Mouse (Mus musculus): ENCODE results near the gene Olfr1124. TPM values are rescaled to one million over a fixed set of nuclear protein-coding genes. Genes with fewer than 3 reads are reported as not detected.
"Not testable (repeated sequence)": the region's sequence is repeated elsewhere in the genome, so short reads cannot be mapped to it uniquely, and the experiment has no call there.

The Olfr1124 gene
- polyA plus RNA-seq (2017; shearing (Covaris generic)) = 1 to 10 TPM in 1 of 2 experiments, not detected in 1; 1.8 TPM

DNA sequence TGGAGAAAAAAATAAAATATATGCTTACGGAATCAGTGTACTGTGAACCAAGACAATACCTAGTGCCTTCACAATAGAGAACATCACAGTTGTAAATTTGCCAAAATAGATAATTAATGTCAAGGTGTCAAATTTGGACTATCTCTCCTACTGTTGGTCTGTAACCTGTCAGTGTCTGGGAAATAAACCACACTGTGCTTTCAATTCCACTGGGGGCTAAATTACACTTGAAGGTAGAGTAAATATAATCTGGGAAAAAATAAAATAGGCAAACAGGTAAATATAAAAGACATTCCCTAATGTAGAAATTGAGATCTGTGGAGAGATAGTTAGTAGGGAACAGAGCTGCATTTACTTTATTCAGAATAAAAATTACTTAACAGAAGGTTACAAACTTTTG is at the start of gene Olfr1124:
TSS of gene Olfr1124 (plus strand) at position 301 of the 400 bp plus-strand sequence.
- ATAC-seq = no peak

DNA sequence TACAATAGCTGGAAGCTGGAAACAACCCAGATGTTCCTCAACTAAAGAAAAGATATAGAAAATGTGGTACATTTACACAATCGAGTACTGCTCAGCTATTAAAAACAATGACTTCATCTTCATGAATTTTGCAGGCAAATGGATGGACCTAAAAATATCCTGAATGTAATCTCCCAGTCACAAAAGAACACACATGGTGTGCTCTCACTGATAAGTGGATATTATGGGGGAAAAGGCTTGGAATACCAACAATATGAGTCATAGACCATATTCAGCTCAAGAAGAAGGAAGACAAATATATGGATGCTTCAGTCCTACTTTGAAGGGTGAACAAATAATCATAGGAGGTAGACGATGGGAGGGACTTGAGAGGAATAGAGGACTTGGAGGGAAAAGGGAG is 46.1 kb upstream of the Olfr1124 start:
- ATAC-seq = no peak

DNA sequence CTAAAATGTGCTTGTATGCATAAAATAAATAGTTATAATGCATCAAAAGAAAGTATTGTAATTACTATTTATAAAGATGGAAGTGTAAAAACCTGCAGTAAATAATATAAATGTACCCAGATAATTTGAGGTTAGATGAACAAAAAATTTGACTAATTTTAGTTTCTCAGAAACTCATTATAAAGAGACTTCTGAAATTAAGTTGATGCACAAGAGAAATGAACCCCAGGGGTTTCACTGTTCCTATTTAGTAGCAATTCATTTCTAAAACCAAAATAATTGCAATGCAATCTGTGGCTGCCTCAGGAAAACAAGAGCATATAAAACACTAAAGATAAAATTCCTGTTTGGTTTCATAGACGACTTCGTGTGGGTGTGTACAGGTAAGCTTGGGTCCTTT is 44.5 kb upstream of the Olfr1124 start, which contains the start of gene Olfr1122:
TSS of gene Olfr1122 (plus strand) at position 301 of the 400 bp plus-strand sequence.
- no peak for ATAC-seq

DNA sequence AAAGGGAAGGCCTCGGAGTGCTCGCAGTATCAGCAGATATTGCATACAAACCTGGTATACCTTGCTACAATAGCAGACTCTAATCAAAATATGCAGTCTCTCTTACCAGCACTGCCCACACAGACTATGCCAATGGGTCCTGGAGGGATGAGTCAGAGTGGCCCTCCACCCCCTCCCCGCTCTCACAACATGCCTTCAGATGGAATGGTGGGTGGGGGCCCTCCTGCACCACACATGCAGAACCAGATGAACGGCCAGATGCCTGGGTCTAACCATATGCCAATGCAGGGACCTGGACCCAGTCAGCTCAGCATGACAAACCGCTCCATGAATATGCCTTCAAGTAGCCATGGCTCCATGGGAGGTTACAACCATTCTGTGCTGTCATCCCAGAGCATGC is 36.5 kb upstream of the Olfr1124 start:
- peak; percentile 46 for ATAC-seq

DNA sequence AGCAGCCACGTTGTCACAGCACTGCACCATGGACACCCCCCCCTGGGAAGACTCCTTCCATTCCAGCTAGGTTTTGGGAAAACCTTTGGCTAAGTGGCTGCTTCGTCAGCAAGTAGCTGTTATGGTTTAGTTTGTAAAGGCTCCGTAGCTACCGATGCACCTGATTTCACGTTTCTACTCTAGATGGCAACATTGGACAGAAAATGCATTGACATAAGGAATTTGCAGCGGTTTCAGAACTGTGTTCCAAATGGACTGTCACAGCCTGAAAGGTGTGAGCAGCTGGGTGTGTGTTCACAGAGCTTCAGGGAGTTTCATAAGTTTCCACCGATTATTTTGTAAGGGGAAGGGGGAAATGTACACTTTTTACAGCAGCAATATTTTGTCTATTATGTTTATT is 35.4 kb upstream of the Olfr1124 start:
- not testable (repeated sequence) for ATAC-seq

DNA sequence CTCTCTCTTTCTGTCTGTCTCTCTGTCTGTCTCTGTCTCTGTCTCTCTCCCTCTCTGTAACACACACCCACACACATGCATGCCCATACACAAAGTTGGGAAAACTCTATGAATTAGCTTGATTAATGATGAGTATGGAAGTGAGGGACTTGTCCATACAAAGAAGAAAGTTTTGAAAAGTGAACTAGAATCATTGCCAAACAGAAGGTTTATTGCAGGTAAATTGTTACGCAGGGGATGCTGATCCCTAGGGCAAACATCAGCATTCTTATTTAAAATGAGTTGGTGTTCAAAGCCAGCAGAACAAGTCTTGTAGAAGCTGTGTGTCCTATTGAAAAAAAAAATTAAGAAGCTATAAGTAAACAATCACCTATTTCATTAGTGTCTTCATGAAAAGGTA is 13.7 kb upstream of the Olfr1124 start, which contains the start of gene Olfr1123:
TSS of gene Olfr1123 (plus strand) at position 301 of the 400 bp plus-strand sequence.
- no peak for ATAC-seq

DNA sequence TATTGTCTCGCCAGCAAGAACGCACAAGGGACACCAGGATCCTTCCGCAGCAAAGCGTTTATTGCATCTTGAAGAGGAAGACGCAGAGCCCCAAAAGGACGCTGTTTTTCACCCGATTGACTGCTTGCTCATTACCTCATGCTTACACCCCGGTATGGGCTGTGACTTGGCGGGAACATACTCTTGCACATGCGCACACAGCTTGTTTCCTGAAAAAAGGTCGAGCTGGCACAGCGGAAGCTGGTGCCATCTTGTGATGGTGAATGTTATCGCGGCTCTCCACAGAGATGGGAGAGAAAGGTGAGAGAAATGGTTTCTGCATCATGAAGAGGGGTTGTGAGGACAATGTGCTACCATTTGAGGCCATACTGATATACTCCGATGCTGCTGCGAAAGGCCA is 7.7 kb downstream of the Olfr1124 start:
- ATAC-seq = no peak

DNA sequence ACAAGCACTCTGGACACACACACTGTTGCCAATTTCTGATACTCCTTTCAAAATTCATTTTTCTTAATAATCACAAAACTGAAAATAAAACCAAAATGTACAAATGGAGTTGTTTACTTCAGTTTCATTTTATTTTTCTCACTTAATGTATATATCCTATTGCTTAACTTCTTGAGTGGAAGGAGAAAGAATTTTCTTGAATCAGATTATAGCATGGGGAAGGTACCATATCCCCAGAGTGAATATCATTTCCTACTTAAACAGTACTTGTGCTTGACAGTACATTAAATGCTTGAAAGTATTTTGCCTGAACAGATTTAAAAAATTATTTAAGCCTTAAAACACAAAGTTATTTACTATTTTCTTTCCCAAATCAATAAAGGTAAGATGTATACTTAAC is 23.6 kb downstream of the Olfr1124 start, which contains the start of gene Olfr1126:
TSS of gene Olfr1126 (plus strand) at position 301 of the 400 bp plus-strand sequence.
- ATAC-seq = no peak

DNA sequence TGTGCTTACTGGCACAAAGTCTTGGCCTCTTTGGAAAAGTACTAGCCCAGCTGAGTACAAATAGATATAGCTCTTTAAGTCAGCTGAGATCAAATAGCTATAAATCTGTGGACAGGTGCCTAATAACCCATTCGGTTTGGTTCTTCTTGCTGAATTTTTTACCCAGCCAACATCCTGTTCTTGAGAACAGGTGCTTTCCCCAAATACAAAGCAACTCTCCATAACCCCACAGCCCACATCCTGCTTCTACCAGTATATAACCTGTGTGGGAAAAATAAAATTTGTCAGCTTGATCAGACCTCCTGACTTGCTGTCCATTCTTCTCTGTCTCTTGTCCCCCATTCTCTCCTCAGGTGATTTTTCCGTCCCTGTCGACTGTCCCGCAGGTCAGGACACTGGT is 31.7 kb downstream of the Olfr1124 start:
- peak; percentile 28 for ATAC-seq

DNA sequence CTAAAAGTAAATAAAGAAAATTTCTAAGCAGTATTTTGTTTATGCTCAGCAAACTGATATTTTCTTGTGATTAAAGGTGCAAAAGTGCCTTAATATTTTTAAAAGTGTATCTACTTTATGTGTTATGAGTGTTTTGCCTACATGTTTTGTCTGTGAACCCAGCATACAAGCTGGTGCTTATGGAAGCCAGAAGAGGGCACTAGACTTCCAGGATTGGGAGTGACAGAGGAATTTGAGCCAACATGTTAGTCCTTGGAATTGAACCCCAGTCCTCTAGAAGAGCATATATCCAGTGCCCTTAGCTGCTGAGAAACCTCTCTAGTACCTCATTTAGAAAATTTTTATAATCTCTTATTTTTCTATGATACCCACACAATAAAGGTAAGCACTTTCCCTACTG is 50.1 kb downstream of the Olfr1124 start:
- no peak for ATAC-seq

DNA sequence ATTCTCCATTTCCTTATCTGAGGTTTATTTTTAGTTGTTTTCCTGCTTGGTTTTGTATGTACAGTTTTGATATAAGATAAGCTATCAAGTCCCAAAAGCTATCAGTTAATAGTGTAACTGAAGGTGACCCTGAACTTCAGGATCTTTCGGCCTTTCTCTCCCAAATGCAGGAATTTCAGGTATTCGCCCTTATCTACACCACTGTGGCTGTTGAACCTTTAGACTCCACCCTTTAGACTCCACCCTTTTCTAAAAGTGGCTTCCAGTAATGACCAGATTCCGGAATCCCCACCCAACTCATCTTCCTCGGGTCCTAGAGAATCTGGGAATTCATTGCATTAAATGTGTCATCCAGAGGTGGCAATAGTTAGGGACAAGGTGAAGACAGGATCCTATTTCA is 51.1 kb downstream of the Olfr1124 start:
- no peak for ATAC-seq

DNA sequence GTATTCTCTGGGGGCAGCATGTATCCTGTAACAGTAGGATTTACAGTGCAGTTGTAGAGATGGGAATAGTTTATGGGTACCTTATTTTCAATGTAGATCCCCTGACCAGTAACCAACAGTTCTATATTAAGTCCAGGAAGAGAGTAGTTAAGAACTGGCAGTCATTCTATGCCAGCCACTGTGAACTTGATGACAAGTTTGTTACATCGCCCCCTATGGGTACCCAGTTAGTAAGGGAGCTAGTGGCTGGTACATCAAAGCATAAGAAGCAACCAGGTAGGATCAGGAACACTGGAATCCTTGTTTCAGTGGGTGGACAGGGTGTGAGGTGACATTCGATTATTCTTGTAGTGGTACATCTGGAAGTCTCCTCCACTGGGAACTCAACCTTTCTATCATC is 52.2 kb downstream of the Olfr1124 start:
- no peak for ATAC-seq

Other genes starting within 250 kb of the Olfr1124 start
- not detected for gene Olfr1112, start 242.5 kb upstream of the Olfr1124 start, polyA plus RNA-seq (2017; shearing (Covaris generic))
- gene Olfr1113, start 221.3 kb upstream of the Olfr1124 start, polyA plus RNA-seq (2017; shearing (Covaris generic)) = not detected
- gene Olfr1115, start 182.3 kb upstream of the Olfr1124 start, polyA plus RNA-seq (2017; shearing (Covaris generic)) = not detected
- gene Olfr1116, start 162.7 kb upstream of the Olfr1124 start, polyA plus RNA-seq (2017; shearing (Covaris generic)) = under 1 TPM in 1 of 2 experiments, not detected in 1; 0.07 TPM
- not detected for gene Olfr1118, start 122.7 kb upstream of the Olfr1124 start, polyA plus RNA-seq (2017; shearing (Covaris generic))
- gene Olfr1120, start 75.5 kb upstream of the Olfr1124 start, polyA plus RNA-seq (2017; shearing (Covaris generic)) = not detected
- not detected for gene Olfr1121, start 60.4 kb upstream of the Olfr1124 start, polyA plus RNA-seq (2017; shearing (Covaris generic))
- gene Olfr1122, start 44.4 kb upstream of the Olfr1124 start, polyA plus RNA-seq (2017; shearing (Covaris generic)) = not detected
- gene Olfr1123, start 13.6 kb upstream of the Olfr1124 start, polyA plus RNA-seq (2017; shearing (Covaris generic)) = not detected
- not detected for gene Olfr1126, start 23.7 kb downstream of the Olfr1124 start, polyA plus RNA-seq (2017; shearing (Covaris generic))
- not detected for gene Pramel7, start 66.8 kb downstream of the Olfr1124 start, polyA plus RNA-seq (2017; shearing (Covaris generic))
- gene Pramel6, start 76.3 kb downstream of the Olfr1124 start, polyA plus RNA-seq (2017; shearing (Covaris generic)) = not detected
- not detected for gene Olfr153, start 101.5 kb downstream of the Olfr1124 start, polyA plus RNA-seq (2017; shearing (Covaris generic))
- gene Olfr1128, start 115.3 kb downstream of the Olfr1124 start, polyA plus RNA-seq (2017; shearing (Covaris generic)) = under 1 TPM in 1 of 2 experiments, not detected in 1; 0.36 TPM
- not detected for gene Olfr1129, start 143.6 kb downstream of the Olfr1124 start, polyA plus RNA-seq (2017; shearing (Covaris generic))
- not detected for gene Olfr1130, start 175.9 kb downstream of the Olfr1124 start, polyA plus RNA-seq (2017; shearing (Covaris generic))
- not detected for gene Olfr1131, start 196.8 kb downstream of the Olfr1124 start, polyA plus RNA-seq (2017; shearing (Covaris generic))
- gene Olfr1132, start 207.3 kb downstream of the Olfr1124 start, polyA plus RNA-seq (2017; shearing (Covaris generic)) = not detected
- not detected for gene Olfr1133, start 217.1 kb downstream of the Olfr1124 start, polyA plus RNA-seq (2017; shearing (Covaris generic))
- not detected for gene Olfr1134, start 228.2 kb downstream of the Olfr1124 start, polyA plus RNA-seq (2017; shearing (Covaris generic))
- gene Olfr1135, start 243.4 kb downstream of the Olfr1124 start, polyA plus RNA-seq (2017; shearing (Covaris generic)) = not detected

All from activated CD4-positive, CD25-positive, alpha-beta regulatory T cell, adult 4 months (primary cell).